Mouse (Mus musculus): ENCODE measurements around the gene Kazald1.

Kazald1 gene

GRCm38 (mm10) chr19:45076586-45077510 is 1.8 kb downstream of the Kazald1 start:
- DNase-seq (ENCODE audit: low spot score in 2 of 2), result peak in 1 of 2 experiments; percentile 11

- DNase-seq (ENCODE audit: low spot score in 2 of 2), result peak in 1 of 2 experiments; percentile 3
Observed at GRCm38 (mm10) chr19:45077742-45078645, 3.0 kb downstream of the Kazald1 start.

- peak in 1 of 2 experiments; percentile 21 for DNase-seq (ENCODE audit: low spot score in 2 of 2)
Observed at GRCm38 (mm10) chr19:45078971-45079764, 4.1 kb downstream of the Kazald1 start.

GRCm38 (mm10) chr19:45079769-45080515 is 4.9 kb downstream of the Kazald1 start:
- peak in 1 of 2 experiments; percentile 60 for DNase-seq (ENCODE audit: low spot score in 2 of 2)

GRCm38 (mm10) chr19:45080711-45081110 is 5.7 kb downstream of the Kazald1 start:
- peak in 1 of 2 experiments; percentile 4 for DNase-seq (ENCODE audit: low spot score in 2 of 2)

- DNase-seq (ENCODE audit: low spot score in 2 of 2), result peak in 1 of 2 experiments; percentile 68
Observed at GRCm38 (mm10) chr19:45081279-45081678, 6.2 kb downstream of the Kazald1 start.

- peak in 1 of 2 experiments; percentile 30 for DNase-seq (ENCODE audit: low spot score in 2 of 2)
Observed at GRCm38 (mm10) chr19:45081841-45082550, 7.0 kb downstream of the Kazald1 start.

GRCm38 (mm10) chr19:45097868-45098267 is 22.8 kb downstream of the Kazald1 start:
- no peak for DNase-seq (ENCODE audit: low spot score in 2 of 2)

GRCm38 (mm10) chr19:45100486-45101270 is 25.6 kb downstream of the Kazald1 start:
- no peak for DNase-seq (ENCODE audit: low spot score in 2 of 2)

- no peak for DNase-seq (ENCODE audit: low spot score in 2 of 2)
Observed at GRCm38 (mm10) chr19:45105591-45105990, 30.6 kb downstream of the Kazald1 start.

- DNase-seq (ENCODE audit: low spot score in 2 of 2), result no peak
Observed at GRCm38 (mm10) chr19:45106689-45107088, 31.6 kb downstream of the Kazald1 start.

- DNase-seq (ENCODE audit: low spot score in 2 of 2), result no peak
Observed at GRCm38 (mm10) chr19:45110681-45111080, 35.6 kb downstream of the Kazald1 start.

GRCm38 (mm10) chr19:45112444-45112843 is 37.4 kb downstream of the Kazald1 start:
- DNase-seq (ENCODE audit: low spot score in 2 of 2), result no peak

GRCm38 (mm10) chr19:45113791-45114460 is 38.9 kb downstream of the Kazald1 start:
- DNase-seq (ENCODE audit: low spot score in 2 of 2), result no peak

GRCm38 (mm10) chr19:45114772-45115171 is 39.7 kb downstream of the Kazald1 start:
- no peak for DNase-seq (ENCODE audit: low spot score in 2 of 2)

- DNase-seq (ENCODE audit: low spot score in 2 of 2), result peak in 1 of 2 experiments; percentile 25
Observed at GRCm38 (mm10) chr19:45116798-45117197, 41.8 kb downstream of the Kazald1 start.

Data from left cerebral cortex, adult 9 months (tissue).